ENCODE assay signal across 15 mouse cellular contexts in genomic region chr6:84329106-84329505, GRCm38 (mm10).
DNase-seq lines count a peak whose midpoint lies in the region; ATAC-seq lines count a peak whose summit lies in the region.
"Had no signal": no experiment of that assay in that cellular context is flagged by ENCODE, and none has a peak within 500 bp of the region (broad histone marks: within the 10 kb centered on the region; RNA-seq: fewer than 3 reads in every experiment).

No protein-coding gene starts in this region.

- no peak for ATAC-seq in heart, embryonic 11.5 days (replicated peaks; ENCODE audit: insufficient number of reproducible peaks, low FRiP score, low TSS enrichment)
- ATAC-seq: midbrain, embryonic 16.5 days; Patski had no signal

- peak; percentile 27 for DNase-seq in heart, postnatal 4 days
- DNase-seq in urinary bladder, postnatal 14 days (ENCODE audit: low spot score) = peak; percentile 9
- no peak for DNase-seq in urinary bladder, postnatal 10 days (ENCODE audit: low spot score)
- no peak for DNase-seq in natural killer cell, adult 2 months (ENCODE audit: low spot score in 2 of 2)
- no peak for DNase-seq in frontal cortex, adult 2 months (ENCODE audit: extremely low spot score in 1 of 2, low spot score in 1 of 2)
- DNase-seq: gastrocnemius, postnatal 25 days; thymus, postnatal 14 days had no signal

- WGBS in heart, embryonic 11.5 days (ENCODE audit: insufficient replicate concordance) = 57% methylated on average over 7 of the region's 7 CpGs

- no peaks in the 10 kb centered on the region for H3K9me3 ChIP-seq in heart, embryonic 11.5 days (replicated peaks; ENCODE audit: control insufficient read depth, low read length)
- H3K9me3 ChIP-seq in erythroblast, embryonic 14.5 days (ENCODE audit: control insufficient read depth, low read length) = no peaks in the 10 kb centered on the region
- H3K9me3 ChIP-seq: heart, embryonic 13.5 days; hindbrain, embryonic 10.5 days; kidney, embryonic 15.5 days had no signal

- no peak overlapping the region for H3K9ac ChIP-seq in heart, embryonic 11.5 days (ENCODE audit: low read depth, low read length)
- H3K9ac ChIP-seq: heart, embryonic 13.5 days; kidney, embryonic 15.5 days; limb, embryonic 13.5 days had no signal

- no peak overlapping the region for H3K4me3 ChIP-seq in heart, embryonic 11.5 days (ENCODE audit: low read depth, low read length)
- H3K4me3 ChIP-seq in erythroblast, embryonic 14.5 days (replicated peaks) = peak overlapping the region; percentile 34
- H3K4me3 ChIP-seq: heart, embryonic 13.5 days; hindbrain, embryonic 10.5 days; kidney, embryonic 15.5 days; limb, embryonic 13.5 days had no signal

- peaks cover 9% of the 10 kb centered on the region; the same call in 1 of the 2 replicates for H3K27me3 ChIP-seq in heart, embryonic 11.5 days (ENCODE audit: control insufficient read depth, insufficient read depth, low read length)
- peaks cover 2% of the 10 kb centered on the region; the same call in 1 of the 2 replicates for H3K27me3 ChIP-seq in erythroblast, embryonic 14.5 days (ENCODE audit: control insufficient read depth)

- no peak overlapping the region for H3K4me2 ChIP-seq in heart, embryonic 11.5 days
- H3K4me2 ChIP-seq: heart, embryonic 13.5 days; kidney, embryonic 15.5 days; limb, embryonic 13.5 days had no signal

- no peaks in the 10 kb centered on the region for H3K36me3 ChIP-seq in heart, embryonic 11.5 days (ENCODE audit: control insufficient read depth, insufficient read depth, low read length)
- H3K36me3 ChIP-seq in erythroblast, embryonic 14.5 days (ENCODE audit: control insufficient read depth) = no peaks in the 10 kb centered on the region
- H3K36me3 ChIP-seq: heart, embryonic 13.5 days; hindbrain, embryonic 10.5 days; kidney, embryonic 15.5 days; limb, embryonic 13.5 days had no signal

- no peak overlapping the region for H3K27ac ChIP-seq in heart, embryonic 11.5 days (ENCODE audit: low read depth, low read length)
- H3K27ac ChIP-seq: heart, embryonic 13.5 days; hindbrain, embryonic 10.5 days; kidney, embryonic 15.5 days; limb, embryonic 13.5 days had no signal

- 0 out of 2 replicates have a peak, but pooled peaks cover 2% of the 10 kb centered on the region for H3K4me1 ChIP-seq in heart, embryonic 11.5 days (ENCODE audit: control insufficient read depth, insufficient read depth, low read length)
- H3K4me1 ChIP-seq in erythroblast, embryonic 14.5 days (ENCODE audit: control insufficient read depth) = peaks cover 52% of the 10 kb centered on the region
- H3K4me1 ChIP-seq: kidney, embryonic 15.5 days had no signal

Comparison
In these comparisons a context has a peak if more than half of its experiments do, and no peak if none do; other contexts are left out.
1. DNase-seq: peak in heart, postnatal 4 days (single experiment) and urinary bladder, postnatal 14 days (single experiment); none in urinary bladder, postnatal 10 days (single experiment), natural killer cell, adult 2 months (0 of 2) and frontal cortex, adult 2 months (0 of 2).